Mouse (Mus musculus) ES-Bruce4 (cell line): ENCODE results near the gene Tbcel.

Experiments used
- CTCF ChIP-seq: IDR thresholded peaks from one replicate; pipeline ENCODE4 v1.8.1; 2011; ENCODE audit warnings: low read depth, low read length
- EP300 ChIP-seq: IDR thresholded peaks from 2 replicates; pipeline ENCODE4 v1.6.1; 2011; ENCODE audit warnings: low read depth, low read length; ENCODE audit not compliant: insufficient read depth
- POLR2A ChIP-seq: IDR thresholded peaks from one replicate; pipeline ENCODE4 v1.8.1; 2011; ENCODE audit warnings: low read length; ENCODE audit not compliant: insufficient read depth

DNA sequence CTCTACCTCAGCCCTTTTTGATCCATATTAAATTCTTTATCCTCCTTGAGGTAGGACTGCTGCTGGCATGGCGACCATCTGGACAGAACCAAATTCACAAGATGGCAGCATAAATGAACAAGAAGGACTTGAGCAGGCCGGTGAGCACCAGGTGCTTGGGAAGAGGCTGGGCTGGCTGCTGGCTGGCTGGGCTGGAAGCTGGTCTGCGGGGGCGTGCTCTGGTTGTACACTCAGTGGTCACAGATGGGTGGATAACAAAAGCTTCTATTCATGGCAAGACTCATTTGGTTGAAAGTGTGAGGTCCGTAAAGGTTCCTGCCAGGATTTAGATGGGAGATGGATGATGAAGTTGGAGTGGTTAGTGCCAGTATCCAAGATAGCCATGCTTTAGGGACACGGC, 106.1 kb downstream of the Tbcel start:
- TF ChIP-seq EP300 (no peak), CTCF (no peak), POLR2A (no peak)
